Mouse (Mus musculus) G1E (cell line): ENCODE data around the gene Egfr. TPM values are rescaled to one million over a fixed set of nuclear protein-coding genes. Genes with fewer than 3 reads are reported as not detected.

Experiments
- ATAC-seq: 2 replicates; pipeline ENCODE4 v1.8.0; 2016; ENCODE audit warnings: mild to moderate bottlenecking; ENCODE audit not compliant: insufficient number of reproducible peaks, poor library complexity, low FRiP score, severe bottlenecking; ENCODE audit errors: extremely low read depth
- DNase-seq: peaks from one replicate; pipeline ENCODE4 v3.0.0; 2012; ENCODE audit warnings: low spot score
- H3K27me3 ChIP-seq: 2 replicates; pipeline ENCODE4 v1.6.1; 2012; ENCODE audit warnings: mild to moderate bottlenecking, low read length, inconsistent platforms; ENCODE audit not compliant: insufficient read depth
- H3K36me3 ChIP-seq: replicated peaks from 2 replicates; pipeline ENCODE3; 2012; ENCODE audit warnings: mild to moderate bottlenecking, inconsistent platforms
- H3K4me1 ChIP-seq: 2 replicates; pipeline ENCODE4 v1.6.1; 2012; ENCODE audit warnings: low read depth, low read length, inconsistent platforms, mixed read lengths; ENCODE audit not compliant: insufficient read depth
- H3K4me3 ChIP-seq: 2 replicates; pipeline ENCODE4 v1.5.1; 2012; ENCODE audit warnings: low read depth, mild to moderate bottlenecking, inconsistent platforms, low read length, moderate library complexity, mixed read lengths
- H3K9me3 ChIP-seq: replicated peaks from 2 replicates; pipeline ENCODE4 v1.6.1; 2012; ENCODE audit warnings: inconsistent platforms
- CTCF ChIP-seq: IDR thresholded peaks from 2 replicates; pipeline ENCODE4 v1.5.1; 2012; ENCODE audit warnings: low read depth, low read length, inconsistent platforms, mixed read lengths
- GATA1 ChIP-seq: IDR thresholded peaks from 2 replicates; pipeline ENCODE4 v1.6.1; 2012; ENCODE audit warnings: borderline replicate concordance, low read length, inconsistent platforms, mixed read lengths
- GATA2 ChIP-seq: IDR thresholded peaks from 2 replicates; pipeline ENCODE4 v1.6.1; 2012; ENCODE audit warnings: low read depth, low read length, inconsistent platforms, borderline replicate concordance
- POLR2AphosphoS5 ChIP-seq: IDR thresholded peaks from 2 replicates; pipeline ENCODE4 v1.6.1; 2012; ENCODE audit warnings: low read depth, low read length, inconsistent platforms; ENCODE audit not compliant: insufficient replicate concordance
- TAL1 ChIP-seq: conservative IDR thresholded peaks from 2 replicates; pipeline ENCODE4 v1.6.1; 2012; ENCODE audit warnings: low read depth, low read length, inconsistent platforms, mixed read lengths
- polyA plus RNA-seq: library from polyadenylated mRNA; stranded (reverse); fragments of >175 nt; gene quantifications from 2 replicates; pipeline ENCODE4 v1.2.3, GENCODE M21; 2012
- total RNA-seq, 2 experiments: library from RNA; stranded (forward) in 1 of 2; stranded (reverse) in 1 of 2; fragments of 200-1000 nt in 1 of 2; fragments of >200 nt in 1 of 2; fragmentation: Nextera tagmentation in 1 of 2; gene quantifications; 2 replicates each; pipeline ENCODE4 v1.2.3; 2014 to 2017

Gene Egfr
- total RNA-seq (2014; fragmentation: Nextera tagmentation) (not detected in 2 replicates), total RNA-seq (2017) (under 0.01 and 0.05 TPM in 2 replicates), polyA plus RNA-seq (not detected in 2 replicates)

GRCm38 (mm10) chr11:16752007-16752348 is at the start of gene Egfr:
Gene Egfr (plus strand): TSS chr11:16752203.
- no peaks in the 10 kb centered on the region for H3K4me1 ChIP-seq
- no peak for DNase-seq
- no peak for ATAC-seq
- no peak within 1 kb of the TSS for H3K4me3 ChIP-seq
- no peaks in the 10 kb centered on the region for H3K36me3 ChIP-seq
- TF ChIP-seq POLR2AphosphoS5, result no peak
- no peak for TF ChIP-seq TAL1
- TF ChIP-seq GATA2, result no peak
- TF ChIP-seq GATA1, result no peak
- no peak for TF ChIP-seq CTCF
- peaks cover 11% of the 10 kb centered on the region; the same call in 1 of the 2 replicates for H3K27me3 ChIP-seq
- H3K9me3 ChIP-seq, result no peaks in the 10 kb centered on the region

GRCm38 (mm10) chr11:16703221-16703620 is 48.8 kb upstream of the Egfr start:
- no peak for TF ChIP-seq TAL1
- no peak for TF ChIP-seq GATA1
- TF ChIP-seq POLR2AphosphoS5, result no peak
- no peak for TF ChIP-seq GATA2
- no peak for TF ChIP-seq CTCF

GRCm38 (mm10) chr11:16735083-16735644 is 16.8 kb upstream of the Egfr start:
- H3K9me3 ChIP-seq, result no peaks in the 10 kb centered on the region
- TF ChIP-seq TAL1, result no peak
- TF ChIP-seq CTCF, result no peak
- no peak for TF ChIP-seq GATA2
- no peak for TF ChIP-seq POLR2AphosphoS5
- ATAC-seq (no peak), DNase-seq (no peak)
- no peaks in the 10 kb centered on the region for H3K4me1 ChIP-seq
- no peaks in the 10 kb centered on the region for H3K36me3 ChIP-seq
- H3K27me3 ChIP-seq, result no peaks in the 10 kb centered on the region
- no peak overlapping the region for H3K4me3 ChIP-seq

More at GRCm38 (mm10) chr11:16703221-16703620, 48.8 kb upstream of the Egfr start:
- DNase-seq (no peak), ATAC-seq (no peak)
- no peaks in the 10 kb centered on the region for H3K9me3 ChIP-seq
- no peaks in the 10 kb centered on the region for H3K4me1 ChIP-seq
- no peaks in the 10 kb centered on the region for H3K36me3 ChIP-seq
- no peaks in the 10 kb centered on the region for H3K27me3 ChIP-seq
- H3K4me3 ChIP-seq, result no peak overlapping the region

GRCm38 (mm10) chr11:16737323-16737722 is 14.7 kb upstream of the Egfr start:
- no peak overlapping the region for H3K4me3 ChIP-seq

GRCm38 (mm10) chr11:16738691-16739090 is 13.3 kb upstream of the Egfr start:
- no peaks in the 10 kb centered on the region for H3K27me3 ChIP-seq
- TF ChIP-seq GATA1 (no peak), TAL1 (no peak), POLR2AphosphoS5 (no peak)
- ATAC-seq, result no peak

More at GRCm38 (mm10) chr11:16737323-16737722, 14.7 kb upstream of the Egfr start:
- ATAC-seq, result no peak
- no peaks in the 10 kb centered on the region for H3K36me3 ChIP-seq
- no peaks in the 10 kb centered on the region for H3K27me3 ChIP-seq
- H3K9me3 ChIP-seq, result no peaks in the 10 kb centered on the region
- no peak for TF ChIP-seq POLR2AphosphoS5
- TF ChIP-seq TAL1, result no peak
- no peak for TF ChIP-seq GATA1
- TF ChIP-seq GATA2, result no peak
- TF ChIP-seq CTCF, result no peak
- no peak for DNase-seq
- no peaks in the 10 kb centered on the region for H3K4me1 ChIP-seq

GRCm38 (mm10) chr11:16739155-16739554 is 12.8 kb upstream of the Egfr start:
- H3K4me1 ChIP-seq, result no peaks in the 10 kb centered on the region
- H3K36me3 ChIP-seq, result no peaks in the 10 kb centered on the region
- no peak for ATAC-seq

More at GRCm38 (mm10) chr11:16738691-16739090, 13.3 kb upstream of the Egfr start:
- Histone ChIP-seq H3K4me1 (no peaks in the 10 kb centered on the region), H3K4me3 (no peak overlapping the region), H3K36me3 (no peaks in the 10 kb centered on the region), H3K9me3 (no peaks in the 10 kb centered on the region)
- DNase-seq, result no peak

More at GRCm38 (mm10) chr11:16739155-16739554, 12.8 kb upstream of the Egfr start:
- TF ChIP-seq CTCF, result no peak
- no peak for TF ChIP-seq POLR2AphosphoS5
- no peak for TF ChIP-seq GATA1
- TF ChIP-seq TAL1, result no peak
- no peak for TF ChIP-seq GATA2
- Histone ChIP-seq H3K27me3 (no peaks in the 10 kb centered on the region), H3K4me3 (no peak overlapping the region), H3K9me3 (no peaks in the 10 kb centered on the region)
- DNase-seq, result no peak
